Mouse (Mus musculus) lung, embryonic 14.5 days (tissue): ENCODE results near the gene Myh7b. TPM values are rescaled to one million over a fixed set of nuclear protein-coding genes. Genes with fewer than 3 reads are reported as not detected.

Experiments used
- ATAC-seq: fragments of 200-750 bp; cut with Nextera tagmentation; 2 replicates; pipeline ENCODE4 v1.8.0; 2017; ENCODE audit warnings: mild to moderate bottlenecking, moderate TSS enrichment, moderate library complexity; ENCODE audit not compliant: insufficient read depth
- DNase-seq: peaks from one replicate; pipeline ENCODE4 v3.0.0-alpha.2; 2015
- H3K27ac ChIP-seq: fragments of 300-500 bp; sonication (generic); 2 replicates; pipeline ENCODE4 v1.5.1; 2014; ENCODE audit warnings: low read depth, mild to moderate bottlenecking, moderate library complexity
- H3K27me3 ChIP-seq: fragments of 300-500 bp; sonication (generic); 2 replicates; pipeline ENCODE4 v1.6.1; 2014; ENCODE audit warnings: low read length, control low read depth; ENCODE audit not compliant: insufficient read depth
- H3K36me3 ChIP-seq: fragments of 300-500 bp; sonication (generic); 2 replicates; pipeline ENCODE4 v1.6.1; 2014; ENCODE audit warnings: control low read depth; ENCODE audit not compliant: insufficient read depth
- H3K4me1 ChIP-seq: fragments of 300-500 bp; sonication (generic); 2 replicates; pipeline ENCODE4 v1.6.1; 2014; ENCODE audit warnings: antibody characterized with exemption, control low read depth; ENCODE audit not compliant: insufficient read depth
- H3K4me2 ChIP-seq: fragments of 300-500 bp; sonication (generic); 2 replicates; pipeline ENCODE4 v1.6.1; 2014; ENCODE audit warnings: mild to moderate bottlenecking
- H3K4me3 ChIP-seq: fragments of 300-500 bp; sonication (generic); 2 replicates; pipeline ENCODE4 v1.5.1; 2014; ENCODE audit warnings: low read depth, low read length
- H3K9ac ChIP-seq: fragments of 300-500 bp; sonication (generic); 2 replicates; pipeline ENCODE4 v1.6.1; 2014
- H3K9me3 ChIP-seq: fragments of 300-500 bp; sonication (generic); 2 replicates; pipeline ENCODE4 v1.6.1; 2016; ENCODE audit warnings: low read depth, low read length, control low read depth
- CTCF ChIP-seq: IDR thresholded peaks from 2 replicates; pipeline ENCODE4 v1.5.1; 2016; ENCODE audit warnings: antibody characterized with exemption, low read depth
- WGBS: fragments of 180-500 bp; shearing (Covaris S2); extraction: QIAGEN DNeasy Blood & Tissue Kit; methylation state at CpG from one replicate; pipeline ENCODE4 v1.1.7; 2014; 5-methylcytosine and 5-hydroxymethylcytosine counted together
- polyA plus RNA-seq: library from polyadenylated mRNA; unstranded; fragments of >200 nt; fragmentation: Nextera tagmentation; extraction: Ambion mirVana; gene quantifications from 2 replicates; pipeline ENCODE4 v1.2.1, GENCODE M21; 2014

Gene Myh7b
- polyA plus RNA-seq, 1 experiment from 2014 or later = 0.36 TPM

- H3K4me1 ChIP-seq = no peaks in the 10 kb centered on the region
- H3K27me3 ChIP-seq = no peaks in the 10 kb centered on the region
- no peaks in the 10 kb centered on the region for H3K36me3 ChIP-seq
- TF ChIP-seq CTCF = no peak
- ATAC-seq (no peak), DNase-seq (no peak)
- H3K4me2 ChIP-seq = no peak overlapping the region
- WGBS = 88% methylated on average over 4 of the region's 4 CpGs
- H3K9me3 ChIP-seq = no peaks in the 10 kb centered on the region
- H3K27ac ChIP-seq = no peak overlapping the region
- H3K4me3 ChIP-seq = no peak overlapping the region
- no peak overlapping the region for H3K9ac ChIP-seq
Observed at GRCm38 (mm10) chr2:155574700-155575099, 36.3 kb upstream of the Myh7b start.

- H3K36me3 ChIP-seq = no peaks in the 10 kb centered on the region
- H3K4me3 ChIP-seq = no peak overlapping the region
- H3K27ac ChIP-seq = no peak overlapping the region
- no peak overlapping the region for H3K4me2 ChIP-seq
- ATAC-seq (no peak), DNase-seq (no peak)
- WGBS = 59% methylated on average over 9 of the region's 9 CpGs
- no peaks in the 10 kb centered on the region for H3K4me1 ChIP-seq
- H3K9ac ChIP-seq = no peak overlapping the region
- no peak for TF ChIP-seq CTCF
- no peaks in the 10 kb centered on the region for H3K27me3 ChIP-seq
- H3K9me3 ChIP-seq = no peaks in the 10 kb centered on the region
Observed at GRCm38 (mm10) chr2:155576656-155577055, 34.4 kb upstream of the Myh7b start.

GRCm38 (mm10) chr2:155580331-155580730 is 30.7 kb upstream of the Myh7b start:
- Histone ChIP-seq H3K36me3 (no peaks in the 10 kb centered on the region), H3K4me3 (no peak overlapping the region), H3K4me2 (no peak overlapping the region), H3K27ac (no peak overlapping the region), H3K9ac (no peak overlapping the region), H3K4me1 (no peaks in the 10 kb centered on the region), H3K27me3 (no peaks in the 10 kb centered on the region), H3K9me3 (no peaks in the 10 kb centered on the region)
- DNase-seq (no peak), ATAC-seq (no peak)
- no peak for TF ChIP-seq CTCF
- WGBS = 90% methylated on average over 3 of the region's 3 CpGs

GRCm38 (mm10) chr2:155582384-155582995 is 28.5 kb upstream of the Myh7b start:
- Histone ChIP-seq H3K27ac (no peak overlapping the region), H3K9ac (no peak overlapping the region), H3K4me2 (no peak overlapping the region), H3K9me3 (no peaks in the 10 kb centered on the region), H3K4me3 (no peak overlapping the region), H3K4me1 (no peaks in the 10 kb centered on the region), H3K36me3 (no peaks in the 10 kb centered on the region), H3K27me3 (no peaks in the 10 kb centered on the region)
- ATAC-seq (no peak), DNase-seq (no peak)
- no peak for TF ChIP-seq CTCF
- 70% methylated on average over 4 of the region's 4 CpGs for WGBS

- no peak for TF ChIP-seq CTCF
- Histone ChIP-seq H3K4me2 (no peak overlapping the region), H3K36me3 (no peaks in the 10 kb centered on the region), H3K27me3 (no peaks in the 10 kb centered on the region), H3K9me3 (no peaks in the 10 kb centered on the region), H3K27ac (no peak overlapping the region), H3K4me3 (no peak overlapping the region), H3K9ac (no peak overlapping the region), H3K4me1 (no peaks in the 10 kb centered on the region)
- WGBS = 77% methylated on average over 5 of the region's 5 CpGs
- ATAC-seq (no peak), DNase-seq (no peak)
Observed at GRCm38 (mm10) chr2:155582996-155583395, 28.0 kb upstream of the Myh7b start.

GRCm38 (mm10) chr2:155583927-155584530 is 27.0 kb upstream of the Myh7b start:
- H3K9ac ChIP-seq = no peak overlapping the region
- 0 out of 2 replicates have a peak, but pooled peaks have one; percentile 41 for ATAC-seq
- no peaks in the 10 kb centered on the region for H3K36me3 ChIP-seq
- TF ChIP-seq CTCF = peak; percentile 88
- 49% methylated on average over 5 of the region's 5 CpGs for WGBS
- no peaks in the 10 kb centered on the region for H3K27me3 ChIP-seq
- no peak overlapping the region for H3K4me3 ChIP-seq
- no peak overlapping the region for H3K27ac ChIP-seq
- H3K4me2 ChIP-seq = no peak overlapping the region
- DNase-seq = peak; percentile 83
- no peaks in the 10 kb centered on the region for H3K9me3 ChIP-seq
- H3K4me1 ChIP-seq = no peaks in the 10 kb centered on the region

- Histone ChIP-seq H3K36me3 (no peaks in the 10 kb centered on the region), H3K4me1 (no peaks in the 10 kb centered on the region), H3K27ac (no peak overlapping the region), H3K4me2 (no peak overlapping the region), H3K27me3 (no peaks in the 10 kb centered on the region), H3K9ac (no peak overlapping the region), H3K9me3 (no peaks in the 10 kb centered on the region), H3K4me3 (no peak overlapping the region)
- 87% methylated on average over 9 of the region's 9 CpGs for WGBS
- ATAC-seq (no peak), DNase-seq (no peak)
- TF ChIP-seq CTCF = no peak
Observed at GRCm38 (mm10) chr2:155585082-155585481, 25.9 kb upstream of the Myh7b start.

GRCm38 (mm10) chr2:155585486-155585885 is 25.5 kb upstream of the Myh7b start:
- no peak overlapping the region for H3K9ac ChIP-seq
- no peak overlapping the region for H3K4me3 ChIP-seq
- H3K4me2 ChIP-seq = no peak overlapping the region
- no peak for TF ChIP-seq CTCF
- H3K36me3 ChIP-seq = no peaks in the 10 kb centered on the region
- DNase-seq (no peak), ATAC-seq (no peak)
- WGBS = 62% methylated on average over 10 of the region's 10 CpGs
- H3K4me1 ChIP-seq = no peaks in the 10 kb centered on the region
- H3K9me3 ChIP-seq = no peaks in the 10 kb centered on the region
- H3K27me3 ChIP-seq = no peaks in the 10 kb centered on the region
- no peak overlapping the region for H3K27ac ChIP-seq
